8 mouse cellular contexts compared by ENCODE assay signal in the genomic region with DNA sequence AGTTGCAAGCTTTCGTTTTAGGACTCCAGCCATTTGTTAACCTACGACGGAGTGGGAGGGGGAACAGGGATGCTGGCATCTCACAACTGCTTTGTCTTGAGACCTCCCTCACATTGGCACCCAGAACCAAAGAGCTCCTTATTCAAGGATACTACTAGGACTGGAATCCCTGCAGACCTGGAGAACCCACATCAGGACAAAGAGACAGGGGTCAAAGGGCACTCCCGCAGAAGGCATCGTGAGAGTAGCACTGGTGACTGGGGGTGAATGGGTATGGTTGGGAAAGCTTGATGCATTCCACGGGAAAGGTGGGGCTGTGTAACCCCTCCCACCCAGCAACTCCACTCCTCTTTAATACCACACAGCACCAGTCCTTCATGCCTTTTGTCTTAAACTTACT. TPM values are rescaled to one million over a fixed set of nuclear protein-coding genes. Genes with fewer than 3 reads are reported as not detected.
DNase-seq lines count a peak whose midpoint lies in the region; ATAC-seq and TF ChIP-seq lines count a peak whose summit lies in the region.

No protein-coding gene starts in this region.

- H3K4me3 ChIP-seq in heart, embryonic 15.5 days, result peak overlapping the region; percentile 27; the same call in 1 of the 2 replicates
- H3K4me3 ChIP-seq in cortical plate, adult 2 months (ENCODE audit: insufficient read depth, low read length), result no peak overlapping the region
- H3K4me3 ChIP-seq in kidney, adult 2 months (ENCODE audit: insufficient read depth, low read depth, low read length), result peak overlapping the region; percentile 9; the same call in 1 of the 2 replicates
- H3K4me3 ChIP-seq in midbrain, postnatal 0 days (ENCODE audit: low read depth, low read length), result no peak overlapping the region

- peak overlapping the region; percentile 87 for H3K27ac ChIP-seq in heart, embryonic 15.5 days
- peak overlapping the region; percentile 49; the same call in 1 of the 2 replicates for H3K27ac ChIP-seq in cortical plate, adult 2 months (ENCODE audit: insufficient read depth, low read length)
- 0 out of 2 replicates have a peak overlapping the region, but pooled peaks have one; percentile 11 for H3K27ac ChIP-seq in kidney, adult 2 months (ENCODE audit: insufficient read depth, low read depth, low read length)
- peak overlapping the region; percentile 64 for H3K27ac ChIP-seq in midbrain, postnatal 0 days (ENCODE audit: low read depth, low read length)

- no peak for DNase-seq in heart, postnatal 25 days (ENCODE audit: low spot score)
- DNase-seq in kidney, adult 2 months, result peak; percentile 69
- DNase-seq in midbrain, postnatal 0 days (ENCODE audit: low spot score), result no peak
- no peak for DNase-seq in gastrocnemius, postnatal 36 days

- H3K9ac ChIP-seq in heart, embryonic 15.5 days, result no peak overlapping the region
- H3K9ac ChIP-seq in midbrain, postnatal 0 days (replicated peaks; ENCODE audit: low read length, poor library complexity, severe bottlenecking), result no peak overlapping the region

- no peak for TF ChIP-seq POLR2A in cortical plate, adult 2 months (IDR thresholded peaks at IDR 0.05; ENCODE audit: extremely low read depth, insufficient read depth, low read length)
- TF ChIP-seq POLR2A in kidney, adult 2 months (IDR thresholded peaks at IDR 0.05; ENCODE audit: low read depth, low read length), result no peak

- H3K9me3 ChIP-seq in heart, embryonic 15.5 days (replicated peaks), result no peaks in the 10 kb centered on the region
- H3K9me3 ChIP-seq in midbrain, postnatal 0 days (ENCODE audit: low read length), result no peaks in the 10 kb centered on the region

- H3K4me1 ChIP-seq in heart, embryonic 15.5 days (replicated peaks), result peaks cover 22% of the 10 kb centered on the region
- peaks cover 6% of the 10 kb centered on the region for H3K4me1 ChIP-seq in cortical plate, adult 2 months (ENCODE audit: control insufficient read depth, insufficient read depth, low read length)
- H3K4me1 ChIP-seq in kidney, adult 2 months (ENCODE audit: control insufficient read depth, insufficient read depth, low read length), result peaks cover 9% of the 10 kb centered on the region
- no peaks in the 10 kb centered on the region; the same call in 1 of the 2 replicates for H3K4me1 ChIP-seq in midbrain, postnatal 0 days (ENCODE audit: insufficient read depth, low read length)

- H3K36me3 ChIP-seq in heart, embryonic 15.5 days, result no peaks in the 10 kb centered on the region
- no peaks in the 10 kb centered on the region for H3K36me3 ChIP-seq in kidney, adult 2 months (ENCODE audit: control insufficient read depth, insufficient read depth, low read length)
- H3K36me3 ChIP-seq in midbrain, postnatal 0 days (ENCODE audit: insufficient read depth, low read length), result no peaks in the 10 kb centered on the region

- no peak for ATAC-seq in heart, embryonic 15.5 days (replicated peaks; ENCODE audit: insufficient number of reproducible peaks, insufficient read depth, low FRiP score, low read depth)
- ATAC-seq in midbrain, postnatal 0 days (ENCODE audit: low FRiP score), result no peak
- ATAC-seq in inflammation-experienced regulatory T-cells, adult 6 months, result no peak
- ATAC-seq in CD4-positive, CD25-positive, alpha-beta regulatory T cell, adult 4 months, result no peak

- H3K27me3 ChIP-seq in heart, embryonic 15.5 days, result no peaks in the 10 kb centered on the region
- H3K27me3 ChIP-seq in kidney, adult 2 months (replicated peaks; ENCODE audit: control insufficient read depth, insufficient read depth, low read length), result no peaks in the 10 kb centered on the region
- no peaks in the 10 kb centered on the region for H3K27me3 ChIP-seq in midbrain, postnatal 0 days (ENCODE audit: insufficient read depth, low read length)

- 61% methylated on average over 6 of the region's 6 CpGs for WGBS in heart, embryonic 15.5 days
- 8% methylated on average over 6 of the region's 6 CpGs for WGBS in kidney, adult 2 months
- WGBS in midbrain, postnatal 0 days, result 46% methylated on average over 6 of the region's 6 CpGs

- H3K4me2 ChIP-seq in heart, embryonic 15.5 days, result peak overlapping the region; percentile 39
- H3K4me2 ChIP-seq in midbrain, postnatal 0 days (ENCODE audit: low read depth, low read length, poor library complexity, severe bottlenecking), result no peak overlapping the region

- no peak for TF ChIP-seq CTCF in cortical plate, adult 2 months (IDR thresholded peaks at IDR 0.05; ENCODE audit: extremely low read depth, insufficient read depth, low read length)
- TF ChIP-seq CTCF in kidney, adult 2 months (conservative IDR thresholded peaks at IDR 0.05; ENCODE audit: insufficient read depth, insufficient read length, low read depth, low read length), result no peak
- no peak for TF ChIP-seq CTCF in midbrain, postnatal 0 days (IDR thresholded peaks at IDR 0.05)

- intact Hi-C loops in heart, postnatal 25 days (cut with DNase I), result loop anchor here (2.0 kb wide), 2 partner anchors 29 to 53 kb away; partner anchors contain the start of gene Lgalsl
- intact Hi-C loops in gastrocnemius, postnatal 36 days (cut with DNase I), result no loop called here

RNA-seq across cellular contexts. Expression of gene Lgalsl, which starts 29.0 kb away (rescaled TPM):
- polyA plus RNA-seq in heart, embryonic 15.5 days (2015; fragmentation: Nextera tagmentation; extraction: Ambion mirVana), result 34.8 and 36.5 TPM in 2 replicates
- total RNA-seq in heart, postnatal 25 days (2021), result 10 to 100 TPM; 32.3 to 40.3 TPM
- polyA plus RNA-seq in cortical plate, adult 2 months (2012; rRNA removed), result 46.5 and 48.4 TPM in 2 replicates
- polyA plus RNA-seq in kidney, adult 2 months (2012; rRNA removed), result 6.2 and 8.5 TPM in 2 replicates
- total RNA-seq in midbrain, postnatal 0 days (2014; rRNA removed), result 94.5 and 106 TPM in 2 replicates
- polyA plus RNA-seq in midbrain, postnatal 0 days (2015; fragmentation: Nextera tagmentation; extraction: Ambion mirVana), result 82.9 and 83.1 TPM in 2 replicates
- polyA plus RNA-seq in inflammation-experienced regulatory T-cells, adult 6 months (2017; shearing (Covaris generic)), result 10 to 100 TPM; 15.8 to 23.3 (median 15.8) TPM
- 1 to 10 TPM; 7.4 to 9.7 TPM for polyA plus RNA-seq in CD4-positive, CD25-positive, alpha-beta regulatory T cell, adult 4 months (2017; shearing (Covaris generic))
- 10 to 100 TPM; 67.3 to 74.4 TPM for total RNA-seq in gastrocnemius, postnatal 36 days (2021)

Comparison
In these comparisons a context has a peak if more than half of its experiments do, and no peak if none do; other contexts are left out.
1. H3K27ac ChIP-seq: peak in every context shown above with its lines; median percentile 87 in heart, embryonic 15.5 days; 64 in midbrain, postnatal 0 days; 49 in cortical plate, adult 2 months; 11 in kidney, adult 2 months.
2. H3K4me3 ChIP-seq: peak in heart, embryonic 15.5 days (single experiment) and kidney, adult 2 months (single experiment); none in cortical plate, adult 2 months (single experiment) and midbrain, postnatal 0 days (single experiment).